Mouse (Mus musculus) neural tube, embryonic 14.5 days (tissue): ENCODE data around the gene Spata25. TPM values are rescaled to one million over a fixed set of nuclear protein-coding genes. Genes with fewer than 3 reads are reported as not detected.
"Not testable (repeated sequence)": the region's sequence is repeated elsewhere in the genome, so short reads cannot be mapped to it uniquely, and the experiment has no call there.

Experiments
- ATAC-seq: fragments of 200-750 bp; cut with Nextera tagmentation; 2 replicates; pipeline ENCODE4 v1.8.0; 2017; ENCODE audit warnings: low read depth, mild to moderate bottlenecking, moderate TSS enrichment, moderate library complexity
- H3K27ac ChIP-seq: fragments of 300-500 bp; sonication (generic); 2 replicates; pipeline ENCODE4 v1.5.1; 2014; ENCODE audit warnings: low read depth, mild to moderate bottlenecking, control low read depth, low read length, moderate library complexity, mixed read lengths
- H3K27me3 ChIP-seq: fragments of 300-500 bp; sonication (generic); 2 replicates; pipeline ENCODE4 v1.6.1; 2014; ENCODE audit warnings: low read length; ENCODE audit not compliant: control insufficient read depth, insufficient read depth
- H3K36me3 ChIP-seq: fragments of 300-500 bp; sonication (generic); 2 replicates; pipeline ENCODE4 v1.6.1; 2014; ENCODE audit warnings: low read length, mixed read lengths; ENCODE audit not compliant: control insufficient read depth, insufficient read depth
- H3K4me1 ChIP-seq: fragments of 300-500 bp; sonication (generic); 2 replicates; pipeline ENCODE4 v1.6.1; 2014; ENCODE audit warnings: low read length; ENCODE audit not compliant: control insufficient read depth, insufficient read depth
- H3K4me2 ChIP-seq: fragments of 300-500 bp; sonication (generic); 2 replicates; pipeline ENCODE4 v1.6.1; 2014; ENCODE audit warnings: mild to moderate bottlenecking, low read depth, low read length, control low read depth
- H3K4me3 ChIP-seq: fragments of 300-500 bp; sonication (generic); 2 replicates; pipeline ENCODE4 v1.5.1; 2014; ENCODE audit warnings: low read depth, low read length, control low read depth, mixed read lengths
- H3K9ac ChIP-seq: fragments of 300-500 bp; sonication (generic); replicated peaks from 2 replicates; pipeline ENCODE4 v1.6.1; 2014; ENCODE audit warnings: low read depth, mild to moderate bottlenecking, control low read depth, low read length, mixed read lengths
- H3K9me3 ChIP-seq: fragments of 300-500 bp; sonication (generic); 2 replicates; pipeline ENCODE4 v1.6.1; 2016; ENCODE audit warnings: low read length; ENCODE audit not compliant: control insufficient read depth
- WGBS: fragments of 180-500 bp; shearing (Covaris S2); extraction: QIAGEN DNeasy Blood & Tissue Kit; methylation state at CpG from one replicate; pipeline ENCODE4 v1.1.7; 2014; 5-methylcytosine and 5-hydroxymethylcytosine counted together
- polyA plus RNA-seq: library from polyadenylated mRNA; unstranded; fragments of >200 nt; fragmentation: Nextera tagmentation; extraction: Ambion mirVana; gene quantifications from 2 replicates; pipeline ENCODE4 v1.2.1, GENCODE M21; 2014

Gene Spata25
- polyA plus RNA-seq, 1 experiment from 2014 or later, result 0.27 TPM

- ATAC-seq, result peak; percentile 77
- Histone ChIP-seq H3K9me3 (no peaks in the 10 kb centered on the region), H3K4me1 (peaks cover 15% of the 10 kb centered on the region; the same call in 1 of the 2 replicates), H3K27ac (peak within 1 kb of the TSS; percentile 22; the same call in 1 of the 2 replicates), H3K36me3 (no peaks in the 10 kb centered on the region), H3K27me3 (peaks cover 3% of the 10 kb centered on the region; the same call in 1 of the 2 replicates), H3K9ac (peak within 1 kb of the TSS; percentile 17; the same call in 1 of the 2 replicates), H3K4me3 (peak within 1 kb of the TSS; percentile 39), H3K4me2 (peak within 1 kb of the TSS; percentile 89)
- WGBS, result under 1% methylated on average over 47 of the region's 47 CpGs
These were observed 28.9 kb upstream of the Spata25 start, which contains the start of gene Pltp for GRCm38 (mm10) chr2:164857101-164857821. TSS of gene Pltp (minus strand) at chr2:164857711.

DNA sequence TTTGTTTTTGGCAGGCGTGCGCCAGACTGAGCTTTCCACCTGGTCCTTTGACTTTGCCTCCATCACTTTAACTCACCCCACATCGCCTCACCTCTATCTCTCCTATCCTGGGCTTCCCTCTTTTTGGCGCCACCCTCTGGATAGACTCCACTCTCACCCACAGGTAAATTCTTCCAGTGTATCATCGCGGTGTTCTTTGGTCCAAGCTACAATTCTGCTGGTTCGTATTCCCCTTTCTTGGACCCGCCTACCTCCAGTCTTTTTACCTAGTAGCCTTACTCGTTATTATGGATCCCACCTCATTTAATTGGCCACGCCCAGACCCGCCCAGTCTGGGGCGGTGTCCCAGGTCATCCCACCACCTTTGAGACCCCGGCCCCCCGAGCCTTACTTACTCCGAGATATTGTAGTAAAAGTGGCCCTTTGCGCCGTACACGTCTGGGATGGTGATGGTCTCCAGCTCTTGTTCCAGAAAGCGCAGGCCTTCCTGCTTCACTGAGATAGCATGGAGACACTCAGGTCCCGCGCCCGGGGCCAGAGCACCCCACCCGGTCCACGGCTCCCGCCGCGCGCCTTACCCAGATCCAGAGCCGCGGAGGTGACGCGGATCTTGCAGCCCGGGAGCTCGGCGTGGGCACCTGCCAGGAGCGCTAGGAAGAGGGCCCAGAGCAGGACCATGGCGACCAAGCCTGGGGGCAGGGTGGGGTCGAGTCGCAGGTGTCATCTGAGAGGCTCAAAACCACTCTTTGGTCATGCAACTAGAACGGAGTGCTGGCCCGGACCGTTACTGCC is 28.2 kb upstream of the Spata25 start:
- peaks cover 3% of the 10 kb centered on the region; the same call in 1 of the 2 replicates for H3K27me3 ChIP-seq
- H3K4me2 ChIP-seq, result peak overlapping the region; percentile 89
- peaks cover 12% of the 10 kb centered on the region; the same call in 1 of the 2 replicates for H3K4me1 ChIP-seq
- H3K9ac ChIP-seq, result peak overlapping the region; percentile 17; the same call in 1 of the 2 replicates
- H3K36me3 ChIP-seq, result no peaks in the 10 kb centered on the region
- peak; percentile 42; the same call in 1 of the 2 replicates for ATAC-seq
- peak overlapping the region; percentile 39 for H3K4me3 ChIP-seq
- WGBS, result 1% methylated on average over 42 of the region's 42 CpGs
- H3K27ac ChIP-seq, result 0 out of 2 replicates have a peak overlapping the region, but pooled peaks have one; percentile 8
- no peaks in the 10 kb centered on the region for H3K9me3 ChIP-seq

GRCm38 (mm10) chr2:164855572-164855971 is 27.2 kb upstream of the Spata25 start:
- H3K27me3 ChIP-seq, H3K36me3 ChIP-seq, H3K27ac ChIP-seq, ATAC-seq, H3K9me3 ChIP-seq, H3K9ac ChIP-seq, H3K4me3 ChIP-seq: not testable (repeated sequence)
- Histone ChIP-seq H3K4me1 (peaks cover 12% of the 10 kb centered on the region; the same call in 1 of the 2 replicates), H3K4me2 (peak overlapping the region; percentile 89; the same call in 1 of the 2 replicates)
- WGBS, result 78% methylated on average over 5 of the region's 5 CpGs

DNA sequence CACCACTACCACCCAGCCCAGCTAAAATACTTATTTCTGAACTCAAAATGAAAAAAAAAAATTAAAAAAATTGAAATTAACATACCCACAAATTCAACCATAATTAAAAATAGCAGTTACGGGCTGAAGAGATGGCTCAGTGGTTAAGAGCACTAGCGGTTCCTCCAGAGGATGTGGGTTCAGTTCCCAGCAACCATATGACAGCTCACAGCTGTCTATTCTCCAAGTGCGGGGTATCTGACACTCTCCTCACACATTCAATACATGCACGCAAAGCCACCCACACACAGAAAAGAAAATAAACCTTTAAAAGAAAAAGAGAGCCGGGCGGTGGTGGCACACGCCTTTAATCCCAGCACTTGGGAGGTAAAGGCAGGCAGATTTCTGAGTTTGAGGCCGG is 21.7 kb upstream of the Spata25 start:
- 92% methylated on average over 8 of the region's 8 CpGs for WGBS
- no peak for ATAC-seq
- H3K4me3 ChIP-seq, result no peak overlapping the region

DNA sequence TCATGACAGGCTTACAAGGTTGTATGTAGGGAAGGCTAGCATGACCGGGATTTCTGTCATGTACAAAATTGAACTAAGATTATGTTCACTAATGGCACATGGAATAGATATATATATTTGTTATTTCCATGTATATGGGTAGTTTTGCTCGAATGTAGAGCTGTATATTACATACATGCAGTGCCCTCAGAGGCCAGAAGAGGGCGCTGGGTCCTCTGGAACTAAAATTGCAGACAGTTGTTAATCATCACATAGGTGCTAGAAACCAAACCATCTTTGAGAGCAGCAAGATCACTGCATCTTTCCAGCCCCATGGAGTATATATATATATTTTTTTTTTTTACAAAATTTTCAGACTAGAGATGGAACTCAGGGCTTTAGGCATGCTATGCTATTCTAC is 17.4 kb upstream of the Spata25 start:
- 58% methylated on average over 3 of the region's 3 CpGs for WGBS
- Histone ChIP-seq H3K9me3 (no peaks in the 10 kb centered on the region), H3K9ac (no peak overlapping the region), H3K4me1 (no peaks in the 10 kb centered on the region), H3K27me3 (no peaks in the 10 kb centered on the region), H3K4me2 (no peak overlapping the region), H3K36me3 (no peaks in the 10 kb centered on the region), H3K4me3 (no peak overlapping the region), H3K27ac (no peak overlapping the region)
- no peak for ATAC-seq

More for the DNA sequence above, 21.7 kb upstream of the Spata25 start:
- no peaks in the 10 kb centered on the region for H3K36me3 ChIP-seq
- H3K4me2 ChIP-seq, result no peak overlapping the region
- H3K9ac ChIP-seq, result no peak overlapping the region
- H3K4me1 ChIP-seq, result no peaks in the 10 kb centered on the region
- H3K9me3 ChIP-seq, result no peaks in the 10 kb centered on the region
- no peak overlapping the region for H3K27ac ChIP-seq
- H3K27me3 ChIP-seq, result no peaks in the 10 kb centered on the region

DNA sequence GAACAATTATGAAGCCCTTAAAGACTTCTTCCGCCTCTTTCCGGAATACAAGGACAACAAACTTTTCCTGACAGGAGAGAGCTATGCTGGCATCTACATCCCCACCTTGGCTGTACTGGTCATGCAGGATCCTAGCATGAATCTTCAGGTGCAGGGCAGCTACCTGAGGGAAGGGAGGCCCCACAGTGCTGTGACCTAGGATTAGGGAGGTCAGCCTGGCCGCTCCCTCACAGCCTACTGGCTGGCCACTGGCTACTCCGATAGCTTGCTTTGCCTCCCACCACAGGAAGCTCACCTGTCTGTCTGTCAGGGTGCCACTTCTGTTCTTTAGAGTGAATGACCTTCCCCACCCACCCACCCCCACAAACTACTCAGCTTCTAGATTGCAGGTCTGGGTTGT is 6.8 kb upstream of the Spata25 start:
- no peak for ATAC-seq
- Histone ChIP-seq H3K4me3 (no peak overlapping the region), H3K27ac (no peak overlapping the region), H3K27me3 (no peaks in the 10 kb centered on the region), H3K4me1 (peaks cover 3% of the 10 kb centered on the region; the same call in 1 of the 2 replicates), H3K9me3 (no peaks in the 10 kb centered on the region), H3K4me2 (no peak overlapping the region), H3K36me3 (peaks cover 20% of the 10 kb centered on the region; the same call in 1 of the 2 replicates), H3K9ac (no peak overlapping the region)
- WGBS, result 92% methylated on average over 4 of the region's 4 CpGs

DNA sequence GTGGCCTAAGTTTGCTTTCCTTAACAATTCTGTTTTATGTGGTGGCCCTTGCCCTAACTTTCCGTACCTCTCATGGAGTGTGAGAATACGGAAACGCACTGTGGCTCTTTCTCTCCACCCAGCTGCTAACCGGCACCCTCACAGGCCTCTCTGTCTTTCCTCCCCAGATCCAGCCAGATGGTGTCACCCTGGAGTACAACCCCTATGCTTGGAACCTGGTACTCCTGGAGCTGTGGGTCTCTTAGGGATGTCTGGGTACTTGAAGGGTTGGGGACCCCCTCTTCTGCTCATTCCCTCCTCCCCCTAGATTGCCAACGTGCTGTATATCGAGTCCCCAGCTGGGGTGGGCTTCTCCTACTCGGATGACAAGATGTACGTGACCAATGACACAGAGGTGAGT is 6.2 kb upstream of the Spata25 start:
- H3K9me3 ChIP-seq, result no peaks in the 10 kb centered on the region
- H3K36me3 ChIP-seq, result peaks cover 17% of the 10 kb centered on the region; the same call in 1 of the 2 replicates
- H3K4me3 ChIP-seq, result peak overlapping the region; percentile 70
- WGBS, result 42% methylated on average over 8 of the region's 8 CpGs
- no peaks in the 10 kb centered on the region for H3K27me3 ChIP-seq
- H3K9ac ChIP-seq, result no peak overlapping the region; the same call in 1 of the 2 replicates
- H3K27ac ChIP-seq, result no peak overlapping the region
- peak overlapping the region; percentile 99 for H3K4me2 ChIP-seq
- peaks cover 3% of the 10 kb centered on the region; the same call in 1 of the 2 replicates for H3K4me1 ChIP-seq
- ATAC-seq, result no peak

- peak; percentile 56 for ATAC-seq
- under 1% methylated on average over 29 of the region's 31 CpGs for WGBS
- H3K36me3 ChIP-seq, result peaks cover 9% of the 10 kb centered on the region; the same call in 1 of the 2 replicates
- H3K9me3 ChIP-seq, result no peaks in the 10 kb centered on the region
- H3K27ac ChIP-seq, result peak within 1 kb of the TSS; percentile 74
- peak within 1 kb of the TSS; percentile 70 for H3K4me3 ChIP-seq
- peak within 1 kb of the TSS; percentile 78 for H3K9ac ChIP-seq
- H3K4me1 ChIP-seq, result peaks cover 3% of the 10 kb centered on the region; the same call in 1 of the 2 replicates
- H3K27me3 ChIP-seq, result no peaks in the 10 kb centered on the region
- peak within 1 kb of the TSS; percentile 99 for H3K4me2 ChIP-seq
These were observed 5.1 kb upstream of the Spata25 start, which contains the start of gene Neurl2 for GRCm38 (mm10) chr2:164833314-164833959. TSS of gene Neurl2 (minus strand) at chr2:164833456.
